In genomic region chr15:94489433-94489832, GRCm38 (mm10) we compare ENCODE assay signal across 33 mouse cellular contexts. TPM values are rescaled to one million over a fixed set of nuclear protein-coding genes. Genes with fewer than 3 reads are reported as not detected.
"Had no signal": no experiment of that assay in that cellular context is flagged by ENCODE, and none has a peak within 500 bp of the region (broad histone marks: within the 10 kb centered on the region; RNA-seq: fewer than 3 reads in every experiment).

No protein-coding gene starts in this region.

- H3K9ac ChIP-seq: heart, embryonic 12.5 days; heart, embryonic 13.5 days; heart, embryonic 15.5 days; hindbrain, embryonic 12.5 days; hindbrain, embryonic 13.5 days; hindbrain, embryonic 14.5 days; hindbrain, embryonic 15.5 days; intestine, embryonic 15.5 days; kidney, embryonic 15.5 days had no signal

- H3K4me1 ChIP-seq: heart, embryonic 10.5 days; heart, embryonic 12.5 days; heart, embryonic 13.5 days; heart, embryonic 15.5 days; hindbrain, embryonic 10.5 days; hindbrain, embryonic 12.5 days; hindbrain, embryonic 15.5 days; intestine, embryonic 15.5 days; kidney, embryonic 15.5 days had no signal

- DNase-seq: heart, postnatal 10 days; heart, postnatal 14 days; heart, postnatal 36 days; heart, postnatal 4 days; kidney, adult 11 months; kidney, adult 18-20 months; kidney, adult 2 months; kidney, adult 8-10 months; kidney, adult 9 months; kidney, postnatal 10 days; kidney, postnatal 14 days; kidney, postnatal 25 days; kidney, postnatal 36 days; kidney, postnatal 4 days; layer of hippocampus, adult 9-11 months; layer of hippocampus, postnatal 36 days had no signal

- H3K27me3 ChIP-seq: heart, embryonic 12.5 days; heart, embryonic 13.5 days; heart, embryonic 15.5 days; hindbrain, embryonic 12.5 days; hindbrain, embryonic 13.5 days; hindbrain, embryonic 15.5 days; intestine, embryonic 15.5 days; kidney, embryonic 15.5 days had no signal

- H3K4me3 ChIP-seq: heart, embryonic 10.5 days; heart, embryonic 12.5 days; heart, embryonic 13.5 days; heart, embryonic 15.5 days; hindbrain, embryonic 10.5 days; hindbrain, embryonic 12.5 days; hindbrain, embryonic 13.5 days; hindbrain, embryonic 15.5 days; intestine, embryonic 15.5 days; kidney, embryonic 15.5 days; layer of hippocampus, adult 2 months; left cerebral cortex, adult 2 months had no signal

- H3K9me3 ChIP-seq: heart, embryonic 10.5 days; heart, embryonic 13.5 days; heart, embryonic 15.5 days; hindbrain, embryonic 12.5 days; hindbrain, embryonic 13.5 days; intestine, embryonic 15.5 days; kidney, embryonic 15.5 days had no signal

- H3K27ac ChIP-seq: heart, embryonic 10.5 days; heart, embryonic 13.5 days; heart, embryonic 15.5 days; hindbrain, embryonic 10.5 days; hindbrain, embryonic 12.5 days; hindbrain, embryonic 13.5 days; hindbrain, embryonic 14.5 days; hindbrain, embryonic 15.5 days; hindbrain, postnatal 0 days; intestine, embryonic 15.5 days; kidney, embryonic 15.5 days; kidney, postnatal 0 days; layer of hippocampus, adult 2 months; left cerebral cortex, adult 2 months had no signal

- H3K36me3 ChIP-seq: heart, embryonic 10.5 days; heart, embryonic 12.5 days; heart, embryonic 13.5 days; heart, embryonic 15.5 days; hindbrain, embryonic 10.5 days; hindbrain, embryonic 12.5 days; hindbrain, embryonic 13.5 days; hindbrain, embryonic 15.5 days; intestine, embryonic 15.5 days; kidney, embryonic 15.5 days had no signal

RNA-seq across cellular contexts. Expression of gene Adamts20, which starts 24.2 kb away (rescaled TPM):
- total RNA-seq: hematopoietic stem cell, adult 5-6 weeks had no signal
- polyA plus RNA-seq: inflammation-experienced regulatory T-cells, adult 6 months had no signal
